Mouse (Mus musculus) neural tube, embryonic 11.5 days (tissue): ENCODE measurements around the gene Pou3f3. TPM values are rescaled to one million over a fixed set of nuclear protein-coding genes. Genes with fewer than 3 reads are reported as not detected.

Source experiments
- ATAC-seq: fragments of 200-750 bp; cut with Nextera tagmentation; 2 replicates; pipeline ENCODE4 v1.8.0; 2017; ENCODE audit warnings: moderate number of reproducible peaks, mild to moderate bottlenecking, moderate TSS enrichment, moderate library complexity; ENCODE audit not compliant: insufficient read depth, low FRiP score, low TSS enrichment
- DNase-seq: peaks from one replicate; pipeline ENCODE4 v3.0.0-alpha.2; 2015; ENCODE audit warnings: low spot score
- H3K27ac ChIP-seq: fragments of 300-500 bp; sonication (generic); 2 replicates; pipeline ENCODE4 v1.5.1; 2014; ENCODE audit warnings: low read depth, mild to moderate bottlenecking, low read length
- H3K27me3 ChIP-seq: fragments of 300-500 bp; sonication (generic); 2 replicates; pipeline ENCODE4 v1.6.1; 2014; ENCODE audit warnings: mild to moderate bottlenecking, low read length, mixed read lengths; ENCODE audit not compliant: control insufficient read depth, insufficient read depth
- H3K36me3 ChIP-seq: fragments of 300-500 bp; sonication (generic); 2 replicates; pipeline ENCODE4 v1.6.1; 2014; ENCODE audit warnings: mild to moderate bottlenecking, low read length, moderate library complexity, mixed read lengths; ENCODE audit not compliant: control insufficient read depth, insufficient read depth
- H3K4me1 ChIP-seq: fragments of 300-500 bp; sonication (generic); 2 replicates; pipeline ENCODE4 v1.6.1; 2014; ENCODE audit warnings: low read length, mixed read lengths; ENCODE audit not compliant: control insufficient read depth, insufficient read depth
- H3K4me2 ChIP-seq: fragments of 300-500 bp; sonication (generic); 2 replicates; pipeline ENCODE4 v1.6.1; 2014; ENCODE audit warnings: low read depth, mild to moderate bottlenecking, moderate library complexity
- H3K4me3 ChIP-seq: fragments of 300-500 bp; sonication (generic); 2 replicates; pipeline ENCODE4 v1.5.1; 2014; ENCODE audit warnings: low read depth, low read length
- H3K9ac ChIP-seq: fragments of 300-500 bp; sonication (generic); 2 replicates; pipeline ENCODE4 v1.6.1; 2014; ENCODE audit warnings: mild to moderate bottlenecking, low read length
- H3K9me3 ChIP-seq: fragments of 300-500 bp; sonication (generic); 2 replicates; pipeline ENCODE4 v1.6.1; 2016; ENCODE audit warnings: low read length; ENCODE audit not compliant: control insufficient read depth
- WGBS: fragments of 180-500 bp; shearing (Covaris S2); extraction: QIAGEN DNeasy Blood & Tissue Kit; methylation state at CpG from one replicate; pipeline ENCODE4 v1.1.7; 2014; 5-methylcytosine and 5-hydroxymethylcytosine counted together
- polyA plus RNA-seq: library from polyadenylated mRNA; unstranded; fragments of >200 nt; fragmentation: Nextera tagmentation; extraction: Ambion mirVana; gene quantifications from 2 replicates; pipeline ENCODE4 v1.2.1, GENCODE M21; 2014

The Pou3f3 gene
- polyA plus RNA-seq, 1 experiment from 2014 or later: 11.4 TPM

DNA sequence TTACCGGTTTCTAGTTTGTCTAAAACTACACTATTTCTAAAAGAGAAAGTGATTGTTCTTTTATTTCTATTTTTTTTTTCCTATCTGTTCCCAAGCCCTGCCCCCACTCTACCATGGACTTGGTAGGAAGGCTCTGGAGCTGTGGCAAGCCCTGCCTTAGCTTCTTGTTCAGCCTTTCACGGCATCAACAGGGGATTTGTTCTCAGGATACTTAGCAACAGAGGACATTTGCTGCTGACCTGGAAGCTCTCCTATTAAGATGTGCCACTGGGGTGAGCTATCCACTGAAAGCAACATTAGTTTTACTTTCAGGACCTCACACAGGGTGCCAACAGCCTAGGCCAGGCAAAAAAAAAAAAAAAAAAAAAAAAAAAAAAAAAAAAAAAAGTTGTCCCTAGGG, 15.4 kb downstream of the Pou3f3 start:
- peak overlapping the region; percentile 40 for H3K4me3 ChIP-seq
- H3K9ac ChIP-seq: peak overlapping the region; percentile 37
- H3K27me3 ChIP-seq: peaks cover 36% of the 10 kb centered on the region
- H3K36me3 ChIP-seq: no peaks in the 10 kb centered on the region
- peak overlapping the region; percentile 42 for H3K4me2 ChIP-seq
- ATAC-seq (no peak), DNase-seq (no peak)
- no peaks in the 10 kb centered on the region for H3K9me3 ChIP-seq
- WGBS: 9% methylated on average over 2 of the region's 2 CpGs
- H3K4me1 ChIP-seq: peaks cover 16% of the 10 kb centered on the region
- H3K27ac ChIP-seq: no peak overlapping the region

DNA sequence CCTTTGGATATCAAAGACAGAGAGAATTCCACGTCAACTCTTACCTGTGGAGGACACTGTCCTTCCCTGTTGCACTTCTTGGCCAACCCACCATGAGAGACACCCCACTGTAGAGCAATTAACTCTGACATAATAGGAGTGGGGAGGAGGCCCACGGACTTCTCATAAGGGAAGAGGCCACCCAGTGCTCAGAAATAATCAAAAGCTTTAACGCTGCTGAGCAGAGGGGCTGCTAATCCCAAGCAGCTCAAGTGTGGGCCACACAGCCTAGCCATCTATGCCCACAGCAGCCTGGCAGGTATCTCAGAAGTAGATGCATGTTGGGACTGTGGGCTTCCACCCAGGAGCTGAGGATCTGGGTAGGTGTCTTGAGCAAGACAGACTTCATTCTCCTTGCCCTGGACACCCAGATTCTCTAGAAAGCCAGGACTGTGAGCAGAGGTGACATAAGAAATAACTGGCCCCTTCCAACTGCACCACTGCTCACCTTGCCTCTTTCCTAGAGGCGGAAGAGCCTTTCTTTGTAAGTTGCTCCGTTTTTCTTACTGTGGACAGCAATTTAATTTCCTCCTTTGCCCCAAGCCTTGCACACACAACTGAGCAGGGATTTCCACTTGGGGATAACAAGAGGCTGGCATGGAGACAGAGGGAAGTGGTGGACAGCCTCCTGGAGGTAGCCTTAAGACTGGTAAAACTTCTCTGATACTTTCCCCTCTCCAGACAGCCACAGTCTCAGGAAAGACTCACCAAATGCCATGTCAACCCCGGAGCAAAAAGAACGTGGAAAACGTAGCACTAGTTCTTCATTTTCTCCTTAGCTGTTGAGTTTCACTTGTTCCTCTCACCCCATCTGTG, 16.1 kb downstream of the Pou3f3 start:
- Histone ChIP-seq H3K4me1 (peaks cover 16% of the 10 kb centered on the region), H3K4me3 (peak overlapping the region; percentile 40), H3K27ac (no peak overlapping the region), H3K9me3 (no peaks in the 10 kb centered on the region), H3K9ac (peak overlapping the region; percentile 81), H3K4me2 (peak overlapping the region; percentile 42), H3K36me3 (no peaks in the 10 kb centered on the region), H3K27me3 (peaks cover 36% of the 10 kb centered on the region)
- peak; percentile 33 for DNase-seq
- WGBS: 5% methylated on average over 8 of the region's 8 CpGs
- no peak for ATAC-seq

DNA sequence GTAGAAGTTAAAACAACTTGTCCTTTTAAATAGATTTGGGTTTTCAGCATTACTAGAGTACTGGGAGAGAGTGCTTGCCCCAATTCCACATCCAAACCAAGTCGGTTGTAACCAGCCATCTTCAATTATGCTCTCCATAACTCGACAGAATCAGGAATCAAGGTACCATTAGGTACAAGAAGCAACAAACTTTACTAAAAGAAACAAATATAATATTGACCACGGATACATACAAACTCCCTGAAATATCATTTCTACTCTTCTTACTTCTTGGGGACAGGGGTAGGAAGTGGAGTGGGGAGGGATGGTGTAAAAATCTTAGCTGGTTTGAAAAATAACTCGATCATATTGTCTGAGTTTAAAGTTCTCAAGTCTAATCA, 16.7 kb downstream of the Pou3f3 start:
- no peaks in the 10 kb centered on the region for H3K9me3 ChIP-seq
- H3K36me3 ChIP-seq: no peaks in the 10 kb centered on the region
- ATAC-seq (no peak), DNase-seq (no peak)
- peaks cover 32% of the 10 kb centered on the region for H3K27me3 ChIP-seq
- peak overlapping the region; percentile 40 for H3K4me3 ChIP-seq
- WGBS: 3% methylated on average over 4 of the region's 4 CpGs
- peaks cover 14% of the 10 kb centered on the region for H3K4me1 ChIP-seq
- H3K27ac ChIP-seq: 0 out of 2 replicates have a peak overlapping the region, but pooled peaks have one; percentile 8
- peak overlapping the region; percentile 42 for H3K4me2 ChIP-seq
- peak overlapping the region; percentile 81 for H3K9ac ChIP-seq

DNA sequence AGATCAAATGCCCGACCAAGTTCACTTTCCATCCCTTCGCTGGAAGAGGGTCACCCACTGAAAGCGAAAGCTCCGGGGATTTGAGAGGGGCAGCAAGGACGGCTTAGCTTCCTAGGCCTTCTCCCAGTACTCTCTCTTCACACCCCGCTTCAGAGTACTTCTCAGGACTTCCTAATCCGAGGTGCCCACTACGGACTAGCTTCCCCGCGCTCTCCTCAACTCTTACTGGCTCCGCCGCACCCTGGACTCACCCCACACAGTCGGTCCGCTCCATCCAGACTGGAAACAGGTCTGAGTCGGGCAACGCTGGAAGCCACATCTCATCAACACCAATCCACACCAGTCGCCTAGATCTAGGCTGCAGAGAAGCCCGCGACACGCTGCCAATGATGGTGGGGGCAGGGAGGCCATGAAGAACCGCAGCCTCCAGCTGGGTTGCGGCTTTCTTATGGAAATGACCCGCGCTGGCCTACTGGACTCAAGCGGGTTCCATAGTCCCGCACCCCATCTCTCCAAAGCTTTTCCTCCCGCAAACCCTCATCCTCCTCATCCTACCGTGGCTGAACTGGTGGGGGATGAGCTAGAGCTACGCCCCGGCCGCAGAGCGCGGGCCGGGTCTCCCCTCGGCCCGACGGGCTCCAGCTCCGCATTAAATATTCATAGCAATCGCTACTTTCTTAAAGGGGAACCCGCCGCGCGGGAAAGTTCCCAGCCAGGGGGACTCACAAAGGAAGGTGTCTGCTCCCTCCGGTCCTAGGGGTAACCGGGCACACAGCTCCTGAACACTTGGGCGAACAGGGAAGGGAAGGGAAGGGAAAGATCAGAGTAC, 17.8 kb downstream of the Pou3f3 start:
- Histone ChIP-seq H3K9ac (peak overlapping the region; percentile 81), H3K4me3 (peak overlapping the region; percentile 40), H3K36me3 (no peaks in the 10 kb centered on the region), H3K27ac (peak overlapping the region; percentile 39), H3K4me1 (peaks cover 9% of the 10 kb centered on the region), H3K4me2 (peak overlapping the region; percentile 42), H3K9me3 (no peaks in the 10 kb centered on the region), H3K27me3 (peaks cover 32% of the 10 kb centered on the region)
- ATAC-seq: peak; percentile 71
- peak; percentile 79 for DNase-seq
- WGBS: under 1% methylated on average over 46 of the region's 46 CpGs

DNA sequence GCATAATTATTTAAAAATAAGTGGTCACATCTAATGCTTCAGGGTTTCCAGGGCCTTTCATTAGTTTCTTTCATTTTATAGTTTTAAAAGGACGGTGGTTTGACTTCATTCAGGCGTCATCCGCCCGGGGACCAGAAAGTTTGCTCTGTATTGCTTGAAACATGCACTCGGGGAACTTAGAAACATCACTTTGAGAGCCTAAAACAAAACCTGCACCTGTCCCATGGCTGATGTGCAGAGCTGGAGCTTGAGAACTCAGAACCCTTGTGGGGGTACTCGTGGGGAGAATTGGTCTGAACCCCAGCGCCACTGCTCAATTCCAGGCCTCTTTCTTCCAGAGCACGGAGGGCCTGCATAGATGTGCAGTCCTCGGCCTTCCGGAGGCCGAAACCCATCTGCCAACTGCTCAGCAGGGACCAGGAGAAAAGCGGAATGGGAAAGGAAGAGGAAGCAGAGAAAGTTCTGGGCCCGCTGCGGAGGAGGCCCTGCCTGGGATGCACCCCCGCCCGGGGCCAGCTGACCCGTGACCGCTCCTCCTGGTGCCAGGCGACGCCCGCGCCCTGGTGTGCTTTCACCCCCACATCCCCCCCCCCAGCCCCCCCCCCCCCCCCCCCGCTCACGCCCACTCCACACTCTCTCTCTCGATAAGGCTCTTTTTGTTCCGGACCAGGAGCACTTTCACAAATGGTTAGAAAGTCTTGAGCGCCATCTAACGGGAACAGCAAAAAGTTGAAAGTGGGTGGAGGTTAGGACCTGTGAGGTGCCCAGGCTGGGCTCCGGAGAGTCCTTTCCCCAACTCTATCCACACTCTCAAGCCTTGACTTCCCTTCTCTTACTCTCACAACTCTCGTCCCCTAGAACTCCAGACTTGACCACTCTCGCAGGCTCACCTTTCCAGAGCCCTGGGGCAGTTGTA, 18.7 kb downstream of the Pou3f3 start:
- H3K27ac ChIP-seq: peak overlapping the region; percentile 39
- peak overlapping the region; percentile 42 for H3K4me2 ChIP-seq
- peaks cover 6% of the 10 kb centered on the region for H3K4me1 ChIP-seq
- H3K9ac ChIP-seq: peak overlapping the region; percentile 81
- H3K4me3 ChIP-seq: peak overlapping the region; percentile 40
- H3K27me3 ChIP-seq: peaks cover 22% of the 10 kb centered on the region
- 2% methylated on average over 27 of the region's 31 CpGs for WGBS
- ATAC-seq: peak; percentile 42
- DNase-seq: peak; percentile 75
- no peaks in the 10 kb centered on the region for H3K9me3 ChIP-seq
- no peaks in the 10 kb centered on the region for H3K36me3 ChIP-seq

DNA sequence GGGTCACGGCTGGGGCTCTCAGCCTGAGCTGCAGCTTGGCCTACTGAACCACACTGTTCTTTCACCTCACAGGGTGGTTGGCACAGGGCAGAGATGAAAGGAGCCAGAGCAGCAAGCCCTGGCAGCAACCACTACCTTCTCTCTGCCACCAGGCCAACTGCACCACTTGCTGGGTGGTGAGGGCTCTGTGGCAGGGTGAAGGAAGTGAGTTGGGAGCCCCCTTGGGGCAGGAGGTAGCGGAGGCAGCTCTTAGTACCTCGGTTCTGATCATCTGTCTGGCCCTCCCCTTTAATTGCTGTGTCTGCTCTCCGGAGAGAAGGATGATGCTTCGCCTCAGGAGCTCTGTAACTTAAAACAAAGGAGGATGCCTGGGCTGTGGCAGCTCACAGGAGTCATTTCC, 23.0 kb downstream of the Pou3f3 start:
- Histone ChIP-seq H3K27ac (no peak overlapping the region), H3K9ac (no peak overlapping the region), H3K4me3 (no peak overlapping the region), H3K36me3 (no peaks in the 10 kb centered on the region), H3K4me2 (no peak overlapping the region), H3K9me3 (no peaks in the 10 kb centered on the region), H3K4me1 (peaks cover 3% of the 10 kb centered on the region; the same call in 1 of the 2 replicates), H3K27me3 (peaks cover 6% of the 10 kb centered on the region)
- ATAC-seq (0 out of 2 replicates have a peak, but pooled peaks have one; percentile 24), DNase-seq (peak; percentile 36)
- WGBS: 19% methylated on average over 5 of the region's 5 CpGs

DNA sequence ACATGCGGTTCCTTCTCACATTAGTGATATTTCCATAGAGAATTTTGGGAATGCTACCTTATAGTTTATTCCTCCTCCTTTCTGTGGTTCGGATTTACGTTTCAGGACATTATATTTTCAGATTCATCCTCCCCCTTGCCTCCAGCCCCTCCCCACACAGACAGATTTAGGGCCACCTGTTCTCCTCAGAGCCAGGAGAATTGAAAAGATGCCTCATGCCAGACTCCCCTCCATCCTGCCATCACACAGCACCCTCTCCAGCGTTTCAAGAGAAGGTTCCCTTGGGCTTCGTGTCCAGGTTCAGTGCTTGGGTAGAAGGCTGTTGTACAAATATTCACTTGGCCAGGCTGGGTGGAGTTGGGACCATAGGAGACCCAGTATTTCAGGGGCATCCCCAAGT, 25.8 kb downstream of the Pou3f3 start:
- ATAC-seq (no peak), DNase-seq (no peak)
- 77% methylated on average over 5 of the region's 5 CpGs for WGBS
- Histone ChIP-seq H3K27ac (no peak overlapping the region), H3K4me1 (peaks cover 3% of the 10 kb centered on the region; the same call in 1 of the 2 replicates), H3K27me3 (no peaks in the 10 kb centered on the region), H3K36me3 (no peaks in the 10 kb centered on the region), H3K4me2 (no peak overlapping the region), H3K9ac (no peak overlapping the region), H3K9me3 (no peaks in the 10 kb centered on the region), H3K4me3 (no peak overlapping the region)

DNA sequence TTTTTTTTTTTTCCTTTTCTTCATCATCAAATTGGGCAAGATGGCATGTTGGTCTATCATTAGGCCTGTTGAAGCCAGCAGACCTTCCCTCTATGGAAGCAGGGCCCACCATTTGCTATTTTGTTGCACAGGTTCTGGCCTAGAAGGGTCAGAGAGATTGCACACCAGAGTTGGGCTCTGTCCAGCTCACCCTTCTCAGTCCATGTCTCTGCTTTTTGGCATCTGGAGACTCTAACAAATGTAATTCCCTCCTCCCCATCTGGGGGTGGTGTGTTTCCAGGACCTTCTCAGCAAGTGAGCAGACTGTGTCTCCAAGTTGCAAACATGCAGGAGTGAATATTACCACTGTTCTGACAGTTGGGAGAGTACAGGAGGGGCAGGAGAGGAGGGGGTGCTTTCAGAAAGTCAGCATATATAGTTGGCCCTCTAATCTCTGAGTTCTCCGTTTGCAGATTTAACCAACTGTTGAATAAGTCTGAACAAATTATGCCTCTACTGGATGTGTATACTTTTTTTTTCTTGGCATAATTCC, 28.3 kb downstream of the Pou3f3 start:
- Histone ChIP-seq H3K4me1 (no peaks in the 10 kb centered on the region), H3K36me3 (no peaks in the 10 kb centered on the region), H3K27ac (no peak overlapping the region), H3K4me3 (no peak overlapping the region), H3K4me2 (no peak overlapping the region), H3K27me3 (no peaks in the 10 kb centered on the region), H3K9me3 (no peaks in the 10 kb centered on the region), H3K9ac (no peak overlapping the region)
- DNase-seq: no peak
- no peak for ATAC-seq
- 91% methylated on average over 1 of the region's 1 CpGs for WGBS
